Mouse (Mus musculus): Measurements from ENCODE around the gene Gm11214. TPM values are rescaled to one million over a fixed set of nuclear protein-coding genes. Genes with fewer than 3 reads are reported as not detected.

The Gm11214 gene
- polyA plus RNA-seq, 1 experiment from 2014 or later = not detected

DNA sequence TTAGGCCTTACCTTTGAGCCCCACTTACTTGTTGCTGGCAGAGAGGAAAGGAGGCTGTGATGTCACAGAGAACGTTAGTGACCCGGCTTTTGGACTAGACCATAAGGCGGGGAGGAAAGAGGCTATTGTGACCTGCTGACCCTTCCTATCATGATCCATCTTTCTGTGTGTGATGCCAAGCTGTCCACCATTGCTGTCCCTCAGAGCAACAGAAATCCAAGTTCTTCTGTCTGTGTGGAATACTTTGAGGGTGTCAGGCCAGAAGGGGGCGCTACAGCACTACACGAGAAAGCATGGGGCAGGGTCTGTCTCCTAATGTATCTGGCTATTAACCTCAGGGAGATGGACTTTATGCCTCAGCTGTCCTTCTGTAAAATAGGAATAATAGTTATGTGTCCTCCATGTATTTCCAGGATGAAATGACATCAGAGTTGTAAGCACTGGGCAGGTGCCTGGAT lies 40.8 kb downstream of the Gm11214 start, which contains the start of gene Tex48:
Gene Tex48, minus strand, starts transcription at position 51 of the 458 bp plus-strand sequence.
- Histone ChIP-seq H3K27me3 (ENCODE audit: insufficient read depth, low read length) (no peaks in the 10 kb centered on the region), H3K4me3 (replicated peaks; ENCODE audit: low read depth, low read length) (no peak within 1 kb of the TSS), H3K9ac (ENCODE audit: low read depth, low read length) (no peak within 1 kb of the TSS), H3K36me3 (ENCODE audit: insufficient read depth, low read length) (no peaks in the 10 kb centered on the region), H3K4me2 (ENCODE audit: low read length) (no peak within 1 kb of the TSS), H3K4me1 (replicated peaks; ENCODE audit: insufficient read depth, low read length) (no peaks in the 10 kb centered on the region), H3K9me3 (replicated peaks; ENCODE audit: low read length) (no peaks in the 10 kb centered on the region), H3K27ac (no peak within 1 kb of the TSS)
- TF ChIP-seq CTCF (IDR thresholded peaks at IDR 0.05; ENCODE audit: low read depth) = peak; percentile 65
- no peak for ATAC-seq (replicated peaks; ENCODE audit: low FRiP score, low read depth)
- DNase-seq (ENCODE audit: low spot score) = peak; percentile 26
- 58% methylated on average over 5 of the region's 5 CpGs for WGBS

- TF ChIP-seq CTCF (IDR thresholded peaks at IDR 0.05; ENCODE audit: low read depth) = no peak
- ATAC-seq (replicated peaks; ENCODE audit: low FRiP score, low read depth) (no peak), DNase-seq (ENCODE audit: low spot score) (peak; percentile 16)
- no peaks in the 10 kb centered on the region for H3K36me3 ChIP-seq (ENCODE audit: insufficient read depth, low read length)
- no peak overlapping the region for H3K4me3 ChIP-seq (replicated peaks; ENCODE audit: low read depth, low read length)
- H3K4me1 ChIP-seq (replicated peaks; ENCODE audit: insufficient read depth, low read length) = no peaks in the 10 kb centered on the region
- no peaks in the 10 kb centered on the region for H3K9me3 ChIP-seq (replicated peaks; ENCODE audit: low read length)
- H3K27ac ChIP-seq = no peak overlapping the region
- 78% methylated on average over 2 of the region's 2 CpGs for WGBS
- H3K9ac ChIP-seq (ENCODE audit: low read depth, low read length) = no peak overlapping the region
- no peaks in the 10 kb centered on the region for H3K27me3 ChIP-seq (ENCODE audit: insufficient read depth, low read length)
- no peak overlapping the region for H3K4me2 ChIP-seq (ENCODE audit: low read length)
These were observed 41.3 kb downstream of the Gm11214 start for GRCm38 (mm10) chr4:63621861-63622260.

Other genes starting within 250 kb of the Gm11214 start
- 3.4 TPM in 2 replicates for gene Whrn, start 167.4 kb downstream of the Gm11214 start, polyA plus RNA-seq (2015; fragmentation: Nextera tagmentation; extraction: Ambion mirVana)
- gene Atp6v1g1, start 118.6 kb downstream of the Gm11214 start, polyA plus RNA-seq (2015; fragmentation: Nextera tagmentation; extraction: Ambion mirVana) = 405 and 416 TPM in 2 replicates
- gene Tmem268, start 104.6 kb downstream of the Gm11214 start, polyA plus RNA-seq (2015; fragmentation: Nextera tagmentation; extraction: Ambion mirVana) = 5.3 and 5.4 TPM in 2 replicates
- gene Gm11213, start 58.1 kb downstream of the Gm11214 start, polyA plus RNA-seq (2015; fragmentation: Nextera tagmentation; extraction: Ambion mirVana) = not detected in 2 replicates
- not detected in 2 replicates for gene Tex48, start 41.0 kb downstream of the Gm11214 start, polyA plus RNA-seq (2015; fragmentation: Nextera tagmentation; extraction: Ambion mirVana)
- 0.55 and 0.77 TPM in 2 replicates for gene Tnfsf15, start 81.7 kb upstream of the Gm11214 start, polyA plus RNA-seq (2015; fragmentation: Nextera tagmentation; extraction: Ambion mirVana)
- 0.04 TPM in 1 of 2 replicates, not detected in the other for gene Tnfsf8, start 198.0 kb upstream of the Gm11214 start, polyA plus RNA-seq (2015; fragmentation: Nextera tagmentation; extraction: Ambion mirVana)